Mouse (Mus musculus) lung, postnatal 4 days (tissue): ENCODE data around the gene Kctd4.

Experiments used
- DNase-seq, 2 experiments: peaks; one replicate each; pipeline ENCODE4 v3.0.0; 2021

Gene Kctd4

GRCm38 (mm10) chr14:75992371-75992770, 37.6 kb downstream of the Kctd4 start:
- DNase-seq = no peak

- DNase-seq = no peak
These were observed 43.3 kb downstream of the Kctd4 start for GRCm38 (mm10) chr14:75998082-75998481.

GRCm38 (mm10) chr14:76001781-76002180, 47.0 kb downstream of the Kctd4 start:
- no peak for DNase-seq

- DNase-seq = no peak
These were observed 50.2 kb downstream of the Kctd4 start for GRCm38 (mm10) chr14:76005011-76005410.

GRCm38 (mm10) chr14:76008174-76008573, 53.4 kb downstream of the Kctd4 start:
- DNase-seq = no peak

- no peak for DNase-seq
These were observed 54.4 kb downstream of the Kctd4 start for GRCm38 (mm10) chr14:76009185-76009584.

GRCm38 (mm10) chr14:76010102-76011061, 55.6 kb downstream of the Kctd4 start, which contains the start of gene Gtf2f2:
TSS of gene Gtf2f2 (minus strand) at chr14:76010865.
- DNase-seq = peak; percentile 96 to 98

GRCm38 (mm10) chr14:76011062-76011457, 56.3 kb downstream of the Kctd4 start:
- no peak for DNase-seq

GRCm38 (mm10) chr14:76014331-76014730, 59.5 kb downstream of the Kctd4 start:
- DNase-seq = no peak
